Mouse (Mus musculus): ENCODE data around the gene Prop1.

GRCm38 (mm10) chr11:51003296-51003695 is 49.7 kb upstream of the Prop1 start, which contains the start of gene Olfr51:
- TF ChIP-seq POLR2A (IDR thresholded peaks at IDR 0.05; ENCODE audit: borderline replicate concordance, control insufficient read depth, low read depth, low read length) = no peak
- no peak for TF ChIP-seq CTCF (IDR thresholded peaks at IDR 0.05; ENCODE audit: control insufficient read depth, insufficient read depth, low read length)
